Mouse (Mus musculus) spleen, adult 2 months (tissue): ENCODE data around the gene Rps6kl1. TPM values are rescaled to one million over a fixed set of nuclear protein-coding genes. Genes with fewer than 3 reads are reported as not detected.

ENCODE experiments used
- DNase-seq, 2 experiments: peaks; one replicate each; pipeline versions ENCODE4 v3.0.0 to v3.0.0-alpha.2; 2012 to 2021; ENCODE audit warnings: low spot score in 2 of 2, low read depth in 1 of 2
- H3K27ac ChIP-seq: fragments of 200-500 bp; 2 replicates; pipeline ENCODE4 v1.5.1; 2012; ENCODE audit warnings: low read length, inconsistent platforms; ENCODE audit not compliant: insufficient read depth
- H3K27me3 ChIP-seq: fragments of 200-500 bp; 2 replicates; pipeline ENCODE4 v1.6.1; 2012; ENCODE audit warnings: mild to moderate bottlenecking, moderate library complexity, low read length, inconsistent platforms; ENCODE audit not compliant: control insufficient read depth, insufficient read depth
- H3K36me3 ChIP-seq: fragments of 200-500 bp; 2 replicates; pipeline ENCODE4 v1.6.1; 2012; ENCODE audit warnings: mild to moderate bottlenecking, low read length, inconsistent platforms; ENCODE audit not compliant: control insufficient read depth, insufficient read depth
- H3K4me1 ChIP-seq: fragments of 200-500 bp; 2 replicates; pipeline ENCODE4 v1.6.1; 2011; ENCODE audit warnings: inconsistent platforms; ENCODE audit not compliant: control insufficient read depth, insufficient read depth, insufficient read length
- H3K4me3 ChIP-seq: fragments of 200-500 bp; 2 replicates; pipeline ENCODE4 v1.5.1; 2011; ENCODE audit warnings: mild to moderate bottlenecking, inconsistent platforms; ENCODE audit not compliant: insufficient read depth, insufficient read length; ENCODE audit errors: extremely low read depth
- CTCF ChIP-seq: fragments of 200-500 bp; IDR thresholded peaks from 2 replicates; pipeline ENCODE4 v1.5.1; 2011; ENCODE audit warnings: mild to moderate bottlenecking, inconsistent platforms; ENCODE audit not compliant: insufficient read depth, insufficient read length, insufficient replicate concordance; ENCODE audit errors: extremely low read depth
- POLR2A ChIP-seq: fragments of 200-500 bp; IDR thresholded peaks from 2 replicates; pipeline ENCODE4 v1.6.1; 2011; ENCODE audit warnings: low read depth, low read length, inconsistent platforms
- WGBS: fragments of 180-500 bp; shearing (Covaris S2); methylation state at CpG from one replicate; pipeline ENCODE4 v1.1.7; 2018; 5-methylcytosine and 5-hydroxymethylcytosine counted together
- polyA plus RNA-seq: library from polyadenylated mRNA; depleted of rRNA; stranded (reverse); fragments of >200 nt; gene quantifications from 2 replicates; pipeline ENCODE4 v1.2.3, GENCODE M21; 2012; rRNA removed

Rps6kl1 gene
- 0.53 and 0.63 TPM in 2 replicates for polyA plus RNA-seq

DNA sequence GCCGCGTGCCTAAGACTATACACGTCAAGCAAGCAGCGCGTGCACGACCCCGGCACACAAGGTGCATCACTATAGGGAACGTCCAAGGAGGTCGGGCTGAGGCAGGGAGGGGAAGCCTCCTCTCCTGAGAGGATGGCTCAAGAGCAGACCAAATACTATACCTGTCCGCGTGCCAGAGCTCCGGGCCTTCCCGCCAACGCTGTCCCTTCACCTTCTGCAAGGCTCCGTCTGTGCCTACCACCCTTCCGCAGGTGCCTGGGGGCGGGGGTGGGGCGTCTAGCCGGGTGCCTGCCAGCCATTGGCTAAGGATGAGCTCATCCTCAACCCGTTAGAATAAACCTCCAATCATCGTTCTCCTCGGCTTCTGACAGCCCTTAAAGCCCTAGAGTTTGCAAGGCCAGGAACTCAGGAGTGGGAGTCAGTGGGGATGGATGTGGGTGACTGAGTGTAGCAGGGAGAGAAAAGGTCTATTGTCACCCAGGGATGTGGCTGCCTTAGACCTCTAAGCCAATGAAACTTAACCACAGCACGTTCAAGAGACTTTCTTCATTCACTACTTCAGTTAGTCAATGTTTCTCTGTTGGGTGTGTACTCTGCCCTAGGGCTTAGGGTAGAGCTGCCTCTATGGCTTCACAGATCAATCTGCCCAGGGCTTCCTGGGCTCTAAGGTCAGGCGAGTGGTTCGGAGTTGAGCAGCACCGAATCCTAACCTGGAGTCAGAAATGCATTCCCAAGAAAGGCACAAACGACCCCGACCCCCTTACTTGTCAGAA is at the start of gene Rps6kl1:
Rps6kl1 (minus strand) TSS at position 263 of the 773 bp plus-strand sequence.
- H3K27me3 ChIP-seq = 0 out of 2 replicates have a peak, but pooled peaks cover 1% of the 10 kb centered on the region
- H3K27ac ChIP-seq = no peak within 1 kb of the TSS
- no peak for TF ChIP-seq POLR2A
- TF ChIP-seq CTCF = no peak
- H3K4me1 ChIP-seq = peaks cover 4% of the 10 kb centered on the region
- DNase-seq = peak in 1 of 2 experiments; percentile 22
- H3K4me3 ChIP-seq = peak within 1 kb of the TSS; percentile 46
- WGBS = 22% methylated on average over 28 of the region's 28 CpGs
- H3K36me3 ChIP-seq = no peaks in the 10 kb centered on the region

DNA sequence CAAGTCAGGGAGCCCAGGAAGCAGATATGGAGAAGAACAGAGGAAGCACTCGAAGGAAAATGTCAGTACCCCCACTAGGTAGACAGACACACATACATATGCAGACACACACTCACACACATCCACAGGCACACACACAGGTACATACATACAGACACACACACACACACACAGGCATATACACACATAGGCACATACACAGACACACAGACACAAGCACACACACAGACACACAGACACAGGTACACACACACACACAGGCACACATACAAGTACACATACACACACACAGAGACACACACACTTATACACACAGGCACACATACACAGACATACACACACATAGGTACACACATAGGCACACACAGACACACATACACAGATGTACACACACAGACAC is 48.9 kb upstream of the Rps6kl1 start:
- H3K4me1 ChIP-seq = no peaks in the 10 kb centered on the region

DNA sequence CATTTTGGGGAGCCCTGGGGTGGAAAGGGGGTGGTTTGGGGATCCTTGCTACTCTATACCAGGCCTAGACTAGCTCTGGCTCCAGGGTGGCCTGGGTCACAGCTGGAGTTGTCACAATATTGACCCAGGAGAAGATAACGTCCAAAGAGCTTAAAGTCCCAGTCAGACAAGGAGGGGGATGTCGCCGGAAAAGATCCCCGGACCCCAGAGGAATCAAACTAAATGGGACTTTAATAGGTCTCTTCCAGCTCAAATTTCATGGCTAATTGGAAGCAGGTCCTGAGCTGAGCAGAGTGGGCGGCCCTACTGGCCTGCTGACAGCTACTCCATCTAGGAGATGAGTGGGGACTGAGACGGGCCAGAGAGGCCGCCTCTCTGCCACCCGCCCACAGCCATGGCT is 46.9 kb upstream of the Rps6kl1 start:
- Histone ChIP-seq H3K27me3 (no peaks in the 10 kb centered on the region), H3K36me3 (no peaks in the 10 kb centered on the region), H3K4me3 (no peak overlapping the region), H3K27ac (no peak overlapping the region), H3K4me1 (peaks cover 1% of the 10 kb centered on the region; the same call in 1 of the 2 replicates)
- no peak for TF ChIP-seq CTCF
- DNase-seq = no peak
- WGBS = 97% methylated on average over 8 of the region's 8 CpGs

More for the DNA sequence above, 48.9 kb upstream of the Rps6kl1 start:
- no peaks in the 10 kb centered on the region for H3K27me3 ChIP-seq
- no peaks in the 10 kb centered on the region for H3K36me3 ChIP-seq
- TF ChIP-seq POLR2A (no peak), CTCF (no peak)
- 87% methylated on average over 1 of the region's 1 CpGs for WGBS
- DNase-seq = no peak
- no peak overlapping the region for H3K27ac ChIP-seq
- H3K4me3 ChIP-seq = no peak overlapping the region

DNA sequence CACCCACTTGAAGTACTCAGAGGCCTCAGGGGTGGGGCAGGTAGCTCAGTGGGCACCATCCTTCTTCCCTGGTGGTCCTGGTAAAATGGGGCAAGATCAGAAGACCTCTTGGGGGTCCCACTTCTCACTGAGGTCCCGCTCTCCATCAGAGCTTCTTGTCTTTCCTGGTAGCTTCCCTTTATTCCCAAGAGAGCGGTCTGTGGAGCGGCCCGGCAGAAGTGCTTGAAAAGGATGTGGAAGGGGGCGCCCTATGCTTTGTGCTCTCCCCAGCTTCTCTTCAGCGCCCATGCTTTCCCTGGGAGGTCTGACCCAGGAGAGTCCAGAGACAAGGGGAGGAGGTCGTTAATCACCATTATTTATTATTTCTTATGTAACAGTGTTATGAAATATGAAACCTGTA is 46.3 kb upstream of the Rps6kl1 start:
- Histone ChIP-seq H3K27ac (no peak overlapping the region), H3K27me3 (no peaks in the 10 kb centered on the region), H3K4me1 (peaks cover 7% of the 10 kb centered on the region), H3K36me3 (no peaks in the 10 kb centered on the region), H3K4me3 (no peak overlapping the region)
- no peak for TF ChIP-seq POLR2A
- no peak for TF ChIP-seq CTCF
- WGBS = 85% methylated on average over 7 of the region's 7 CpGs
- DNase-seq = no peak

DNA sequence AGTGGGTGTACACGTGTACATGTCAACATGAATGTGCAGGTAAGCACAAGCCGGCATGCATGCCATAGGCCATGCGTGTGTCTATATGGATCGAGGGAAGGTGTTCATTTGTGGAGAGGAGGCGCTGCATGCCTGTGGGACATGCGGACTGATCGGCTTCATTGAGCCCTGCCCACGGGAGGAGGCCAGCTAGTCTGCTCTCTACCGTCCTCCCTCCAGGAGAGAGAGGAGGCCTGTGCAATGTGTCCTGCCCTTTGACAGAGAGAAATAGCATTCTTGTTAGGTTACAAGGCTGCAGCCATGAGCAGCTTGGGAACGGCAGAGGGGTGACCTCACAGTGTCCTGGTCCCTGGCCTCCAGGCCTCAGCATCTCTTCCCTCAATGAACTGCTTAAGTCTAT is 45.1 kb upstream of the Rps6kl1 start:
- H3K27me3 ChIP-seq = no peaks in the 10 kb centered on the region
- TF ChIP-seq CTCF = no peak
- no peak for TF ChIP-seq POLR2A
- 94% methylated on average over 10 of the region's 10 CpGs for WGBS
- no peaks in the 10 kb centered on the region for H3K36me3 ChIP-seq
- H3K27ac ChIP-seq = no peak overlapping the region
- H3K4me3 ChIP-seq = no peak overlapping the region
- peaks cover 9% of the 10 kb centered on the region for H3K4me1 ChIP-seq
- DNase-seq = no peak

DNA sequence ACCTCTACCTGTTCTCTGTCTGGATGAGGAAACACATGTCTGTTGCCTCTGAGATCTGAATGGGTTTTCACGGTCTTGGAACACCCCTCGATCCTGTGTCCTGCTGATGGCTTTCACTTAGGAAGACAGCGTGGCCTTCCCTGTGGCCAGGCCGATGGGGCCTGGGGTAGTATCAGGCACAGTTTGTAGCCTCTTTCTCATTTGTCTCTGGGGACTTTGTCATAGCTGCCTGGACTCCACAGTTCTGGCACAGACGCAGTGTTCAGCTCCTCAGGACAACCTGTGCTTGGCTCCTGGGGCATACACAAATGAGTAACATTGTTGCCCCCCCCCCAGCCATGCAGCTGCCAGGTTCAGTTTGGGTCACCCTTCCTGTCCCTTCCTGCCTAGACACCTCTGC is 44.0 kb upstream of the Rps6kl1 start:
- Histone ChIP-seq H3K4me1 (peaks cover 9% of the 10 kb centered on the region), H3K27ac (no peak overlapping the region), H3K36me3 (no peaks in the 10 kb centered on the region), H3K27me3 (no peaks in the 10 kb centered on the region), H3K4me3 (no peak overlapping the region)
- DNase-seq = no peak
- TF ChIP-seq CTCF = no peak
- 79% methylated on average over 5 of the region's 5 CpGs for WGBS

DNA sequence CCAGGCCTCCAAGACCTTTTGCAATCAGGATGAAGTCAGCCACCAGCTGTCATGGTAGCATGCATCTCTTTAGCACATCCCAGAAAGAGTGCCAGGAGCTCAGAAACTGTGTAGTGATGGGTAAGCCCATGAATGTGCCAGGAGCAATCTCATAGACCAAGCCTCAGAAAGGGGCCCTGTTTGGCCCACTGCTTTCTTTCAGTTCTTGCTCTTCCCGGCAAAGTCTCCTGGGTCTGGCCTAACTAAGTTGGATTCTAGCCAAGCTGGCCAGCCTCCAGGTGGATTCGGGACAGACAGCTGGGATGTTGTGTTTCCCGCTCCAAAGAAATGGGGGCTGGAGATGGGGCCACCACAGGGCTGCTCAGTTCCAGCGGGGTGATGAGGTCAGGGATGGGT is 43.6 kb upstream of the Rps6kl1 start:
- Histone ChIP-seq H3K27ac (no peak overlapping the region), H3K36me3 (no peaks in the 10 kb centered on the region), H3K27me3 (no peaks in the 10 kb centered on the region), H3K4me3 (no peak overlapping the region), H3K4me1 (peaks cover 9% of the 10 kb centered on the region)
- 83% methylated on average over 4 of the region's 4 CpGs for WGBS
- TF ChIP-seq CTCF = no peak
- no peak for DNase-seq
